Mouse (Mus musculus) embryonic fibroblast, embryonic 13.5 days (primary cell): Measurements from ENCODE around the gene Ddx1.

Source experiments
- CTCF ChIP-seq: IDR thresholded peaks from 2 replicates; pipeline ENCODE4 v1.5.1; 2011; ENCODE audit warnings: mild to moderate bottlenecking, control low read depth, low read length, moderate library complexity, borderline replicate concordance; ENCODE audit not compliant: insufficient read depth
- POLR2A ChIP-seq: IDR thresholded peaks from 2 replicates; pipeline ENCODE4 v1.6.1; 2011; ENCODE audit warnings: low read depth, mild to moderate bottlenecking, control low read depth, low read length, moderate library complexity

DNA sequence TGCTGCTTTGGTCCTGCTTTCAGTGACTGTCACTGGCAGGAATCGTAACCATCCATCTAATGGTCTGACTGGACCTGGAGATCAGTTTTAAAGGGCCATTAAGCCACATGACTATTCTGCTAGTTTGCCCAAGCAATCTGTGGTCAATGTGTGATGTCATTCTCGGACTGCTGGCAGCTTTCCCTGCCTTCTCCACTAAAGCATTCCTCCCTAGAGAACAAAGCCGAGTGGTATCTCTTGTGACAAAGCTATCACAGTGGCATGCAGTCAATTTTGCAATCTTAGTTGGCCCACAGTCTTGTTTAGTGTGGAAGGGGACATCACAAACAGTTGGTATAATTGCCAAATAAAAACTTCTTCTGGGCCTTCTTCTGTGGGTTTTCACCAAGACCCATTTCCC, 6.1 kb upstream of the Ddx1 start:
- TF ChIP-seq POLR2A: no peak
- TF ChIP-seq CTCF: no peak
